Mouse (Mus musculus) left cerebral cortex, adult 2 months (tissue): ENCODE data around the gene Olfr229. TPM values are rescaled to one million over a fixed set of nuclear protein-coding genes. Genes with fewer than 3 reads are reported as not detected.
"Not testable (repeated sequence)": the region's sequence is repeated elsewhere in the genome, so short reads cannot be mapped to it uniquely, and the experiment has no call there.

Source experiments
- DNase-seq, 2 experiments: peaks; one replicate each; pipeline ENCODE4 v3.0.0; 2021 to 2022; ENCODE audit warnings: low spot score in 2 of 2, mixed read lengths in 1 of 2; ENCODE audit errors: extremely low spot score in 1 of 2
- H3K27ac ChIP-seq: fragments of 200-600 bp; 2 replicates; pipeline ENCODE4 v1.8.1; 2022
- H3K4me3 ChIP-seq: fragments of 200-600 bp; 2 replicates; pipeline ENCODE4 v1.8.1; 2022
- CTCF ChIP-seq: fragments of 200-600 bp; IDR thresholded peaks from 2 replicates; pipeline ENCODE4 v1.8.1; 2022; ENCODE audit warnings: antibody characterized with exemption, mild to moderate bottlenecking, moderate library complexity
- intact Hi-C: fragments of 180-260 bp; cut with DNase I; formaldehyde crosslinking; loops from one replicate; pipeline ENCODE4 v1.15.1; 2025
- long read RNA-seq, 2 experiments: library from polyadenylated mRNA; stranded (forward); transcript quantifications; one replicate each; pipeline ENCODE4 v2.0.0; 2021; ENCODE audit warnings: borderline mapping rate in 2 of 2
- total RNA-seq, 2 experiments: library from RNA; stranded (reverse); gene quantifications; 2 replicates each; pipeline ENCODE4 v1.2.3; 2021

The Olfr229 gene
- not detected for total RNA-seq
- long read RNA-seq, experiment 1: 0 reads
- long read RNA-seq, experiment 2: 0 reads

- DNase-seq: no peak
- no peak for TF ChIP-seq CTCF
- Histone ChIP-seq H3K27ac (no peak within 1 kb of the TSS), H3K4me3 (no peak within 1 kb of the TSS)
- intact Hi-C loops: no loop called here
Observed at GRCm38 (mm10) chr9:39907036-39907435, at the start of gene Olfr229. Gene Olfr229 (plus strand): TSS chr9:39907336.

GRCm38 (mm10) chr9:39866122-39866521 is 41.0 kb upstream of the Olfr229 start, which contains the start of gene Olfr972:
Gene Olfr972 (plus strand): TSS chr9:39866422.
- no peak for TF ChIP-seq CTCF
- H3K4me3 ChIP-seq: no peak within 1 kb of the TSS
- intact Hi-C loops: no loop called here
- H3K27ac ChIP-seq: no peak within 1 kb of the TSS
- DNase-seq: no peak

- intact Hi-C loops, H3K4me3 ChIP-seq, H3K27ac ChIP-seq, DNase-seq: not testable (repeated sequence)
Observed at GRCm38 (mm10) chr9:39871986-39872385, 35.1 kb upstream of the Olfr229 start.

GRCm38 (mm10) chr9:39877541-39878396 is 29.4 kb upstream of the Olfr229 start:
- intact Hi-C loops, DNase-seq, H3K27ac ChIP-seq, H3K4me3 ChIP-seq: not testable (repeated sequence)

GRCm38 (mm10) chr9:39905106-39905505 is 2.0 kb upstream of the Olfr229 start:
- no peak for DNase-seq
- Histone ChIP-seq H3K4me3 (no peak overlapping the region), H3K27ac (no peak overlapping the region)
- intact Hi-C loops: no loop called here
- TF ChIP-seq CTCF: no peak

- no peak overlapping the region for H3K4me3 ChIP-seq
- H3K27ac ChIP-seq: no peak overlapping the region
- intact Hi-C loops: no loop called here
- no peak for TF ChIP-seq CTCF
- DNase-seq: no peak
Observed at GRCm38 (mm10) chr9:39909939-39910338, 2.8 kb downstream of the Olfr229 start.

- H3K4me3 ChIP-seq, intact Hi-C loops: not testable (repeated sequence)
Observed at GRCm38 (mm10) chr9:39927975-39928836, 21.1 kb downstream of the Olfr229 start.

GRCm38 (mm10) chr9:39928837-39929236 is 21.7 kb downstream of the Olfr229 start:
- H3K27ac ChIP-seq, intact Hi-C loops, DNase-seq: not testable (repeated sequence)

More at GRCm38 (mm10) chr9:39927975-39928836, 21.1 kb downstream of the Olfr229 start:
- H3K27ac ChIP-seq, DNase-seq: not testable (repeated sequence)

GRCm38 (mm10) chr9:39937201-39937600 is 30.1 kb downstream of the Olfr229 start, which contains the start of gene Olfr974:
Gene Olfr974 (plus strand): TSS chr9:39937501.
- no peak for TF ChIP-seq CTCF
- intact Hi-C loops: no loop called here
- H3K4me3 ChIP-seq: no peak within 1 kb of the TSS
- H3K27ac ChIP-seq: no peak within 1 kb of the TSS
- no peak for DNase-seq

More at GRCm38 (mm10) chr9:39928837-39929236, 21.7 kb downstream of the Olfr229 start:
- not testable (repeated sequence) for H3K4me3 ChIP-seq

GRCm38 (mm10) chr9:39951946-39952345 is 44.8 kb downstream of the Olfr229 start, which contains the start of gene Olfr975:
Gene Olfr975 (minus strand): TSS chr9:39952046.
- Histone ChIP-seq H3K27ac (no peak within 1 kb of the TSS), H3K4me3 (no peak within 1 kb of the TSS)
- no peak for DNase-seq
- no peak for TF ChIP-seq CTCF
- intact Hi-C loops: no loop called here

GRCm38 (mm10) chr9:39961033-39961432 is 53.9 kb downstream of the Olfr229 start, which contains the start of gene Olfr976:
Gene Olfr976 (minus strand): TSS chr9:39961133.
- H3K27ac ChIP-seq, H3K4me3 ChIP-seq, intact Hi-C loops, DNase-seq: not testable (repeated sequence)

Other genes with a start within 250 kb of the Olfr229 start
- gene Olfr963, start 240.1 kb upstream of the Olfr229 start, total RNA-seq: not detected
- not detected for gene Olfr149, start 200.2 kb upstream of the Olfr229 start, total RNA-seq
- not detected for gene Olfr965, start 196.0 kb upstream of the Olfr229 start, total RNA-seq
- gene Olfr150, start 176.4 kb upstream of the Olfr229 start, total RNA-seq: not detected
- not detected for gene Olfr967, start 161.1 kb upstream of the Olfr229 start, total RNA-seq
- not detected for gene Olfr968, start 124.1 kb upstream of the Olfr229 start, total RNA-seq
- not detected for gene Olfr969, start 116.4 kb upstream of the Olfr229 start, total RNA-seq
- not detected for gene Olfr970, start 98.5 kb upstream of the Olfr229 start, total RNA-seq
- not detected for gene Olfr971, start 70.5 kb upstream of the Olfr229 start, total RNA-seq
- gene Olfr972, start 40.9 kb upstream of the Olfr229 start, total RNA-seq: not detected
- not detected for gene Olfr974, start 30.2 kb downstream of the Olfr229 start, total RNA-seq
- not detected for gene Olfr975, start 44.7 kb downstream of the Olfr229 start, total RNA-seq
- not detected for gene Olfr976, start 53.8 kb downstream of the Olfr229 start, total RNA-seq
- gene Olfr978, start 84.8 kb downstream of the Olfr229 start, total RNA-seq: not detected
- not detected for gene Olfr979, start 96.1 kb downstream of the Olfr229 start, total RNA-seq
- not detected for gene Olfr980, start 102.2 kb downstream of the Olfr229 start, total RNA-seq
- gene Olfr981, start 114.1 kb downstream of the Olfr229 start, total RNA-seq: not detected
- not detected for gene Olfr982, start 166.5 kb downstream of the Olfr229 start, total RNA-seq
- not detected for gene Olfr983, start 186.3 kb downstream of the Olfr229 start, total RNA-seq
- gene Olfr984, start 206.9 kb downstream of the Olfr229 start, total RNA-seq: not detected
- gene Olfr985, start 222.8 kb downstream of the Olfr229 start, total RNA-seq: not detected
- gene Tmem225, start 240.8 kb downstream of the Olfr229 start, total RNA-seq: not detected